Mouse (Mus musculus) gonadal fat pad, adult 2 months (tissue): Measurements from ENCODE around the gene Tagap1. TPM values are rescaled to one million over a fixed set of nuclear protein-coding genes. Genes with fewer than 3 reads are reported as not detected.
"Not testable (repeated sequence)": the region's sequence is repeated elsewhere in the genome, so short reads cannot be mapped to it uniquely, and the experiment has no call there.

Source experiments
- DNase-seq: peaks from one replicate; pipeline ENCODE4 v3.0.0-alpha.2; 2012; ENCODE audit warnings: low read depth
- polyA plus RNA-seq: library from polyadenylated mRNA; depleted of rRNA; stranded (reverse); fragments of >200 nt; gene quantifications from 2 replicates; pipeline ENCODE4 v1.2.3, GENCODE M21; 2012; rRNA removed

Gene Tagap1
- 17.6 and 21.7 TPM in 2 replicates for polyA plus RNA-seq

DNA sequence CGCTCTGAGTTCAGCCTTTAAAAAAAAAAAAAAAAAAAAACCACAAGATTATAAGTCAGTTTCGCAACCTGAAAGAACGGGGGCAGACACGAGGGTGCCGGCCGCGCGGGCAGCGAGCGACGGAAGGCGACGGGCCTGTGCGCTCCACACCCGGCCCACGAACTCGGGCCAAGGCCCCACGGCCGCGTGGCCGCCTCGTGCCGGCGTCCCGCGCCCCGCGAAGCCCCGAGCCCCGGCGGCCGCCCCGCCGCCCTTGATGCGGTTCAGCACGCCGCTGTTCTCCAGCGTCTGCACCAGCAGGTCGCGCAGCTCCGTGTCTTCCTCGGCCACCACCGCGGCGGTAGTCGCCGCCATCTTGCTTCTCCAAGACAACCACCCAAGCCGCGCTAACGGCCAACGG is at the start of gene Tagap1:
Tagap1 (minus strand) TSS at position 381 of the 400 bp plus-strand sequence.
- DNase-seq: not testable (repeated sequence)

DNA sequence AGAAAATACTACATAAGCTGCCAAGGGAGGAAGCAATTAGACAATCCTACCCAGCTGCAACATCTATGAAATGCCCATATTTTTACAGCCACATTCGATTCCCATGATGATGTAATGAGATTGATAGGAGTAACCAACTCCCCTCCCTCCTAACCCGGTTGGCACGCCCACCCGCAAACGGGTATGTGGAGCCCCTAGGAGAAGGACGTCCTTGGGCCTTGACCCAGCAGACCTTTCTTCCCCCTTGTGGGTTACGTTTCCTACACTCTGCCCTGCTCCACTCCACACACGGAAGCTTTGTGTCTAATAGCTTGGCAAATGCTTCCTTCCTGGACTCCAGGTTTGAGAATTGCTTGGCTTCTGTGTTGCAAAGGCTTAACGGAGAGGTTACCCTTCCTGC is 48.9 kb upstream of the Tagap1 start:
- DNase-seq: peak; percentile 31

DNA sequence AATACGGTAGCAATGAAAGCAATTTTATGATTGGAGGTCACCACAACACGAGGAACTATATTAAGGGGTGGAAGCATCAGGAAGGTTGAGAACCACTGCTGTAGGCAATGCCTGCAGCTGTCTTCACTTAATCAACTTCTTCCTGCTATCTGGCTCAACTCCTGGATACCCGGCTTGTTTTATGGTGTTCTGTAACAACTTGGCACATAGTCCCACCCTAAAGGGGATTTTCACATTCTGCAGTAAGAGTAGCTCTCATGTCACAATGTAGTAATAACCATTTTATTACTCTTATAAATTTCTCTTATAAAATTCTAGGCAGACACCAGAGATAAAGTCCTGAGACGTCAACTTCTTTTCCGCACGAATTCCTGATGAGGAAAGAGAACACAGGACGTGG is 48.5 kb upstream of the Tagap1 start:
- not testable (repeated sequence) for DNase-seq

DNA sequence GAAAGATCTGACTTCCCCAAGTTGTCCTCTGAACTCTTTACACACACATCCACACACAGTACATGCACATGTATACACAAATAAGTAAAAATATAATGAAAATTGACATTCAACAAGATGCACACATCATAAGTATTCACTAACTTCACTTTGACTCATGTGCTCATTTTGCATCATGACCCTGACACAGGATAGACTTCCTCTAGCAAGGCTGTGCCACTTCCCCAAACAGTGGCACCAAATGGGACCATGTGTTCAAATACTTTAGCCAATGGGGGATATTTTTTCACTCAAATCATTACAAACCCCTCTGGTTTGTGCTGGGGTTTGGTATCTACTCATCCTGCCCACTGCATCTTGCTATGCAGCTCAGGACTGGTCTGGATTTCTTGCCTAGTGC is 47.9 kb upstream of the Tagap1 start:
- DNase-seq: not testable (repeated sequence)

DNA sequence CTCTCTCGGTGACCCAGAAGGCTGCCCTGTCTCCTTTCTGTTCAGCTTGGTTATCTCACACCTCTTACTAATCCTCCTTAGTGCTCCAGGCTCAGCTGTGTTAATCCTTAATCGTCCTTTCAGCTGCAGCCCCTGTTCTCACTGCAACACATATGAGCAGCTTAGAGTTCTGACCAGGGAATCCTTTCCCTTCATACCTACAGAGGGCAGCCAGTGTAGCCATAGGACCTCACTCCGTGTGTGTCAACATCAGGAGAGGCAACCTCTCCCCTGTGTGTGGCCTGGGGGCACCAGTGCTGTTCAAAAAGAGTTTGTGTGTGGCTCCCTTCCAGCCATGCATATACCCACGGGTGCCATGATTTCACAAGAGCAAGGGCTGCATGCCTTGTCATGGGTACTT is 44.7 kb upstream of the Tagap1 start:
- not testable (repeated sequence) for DNase-seq

DNA sequence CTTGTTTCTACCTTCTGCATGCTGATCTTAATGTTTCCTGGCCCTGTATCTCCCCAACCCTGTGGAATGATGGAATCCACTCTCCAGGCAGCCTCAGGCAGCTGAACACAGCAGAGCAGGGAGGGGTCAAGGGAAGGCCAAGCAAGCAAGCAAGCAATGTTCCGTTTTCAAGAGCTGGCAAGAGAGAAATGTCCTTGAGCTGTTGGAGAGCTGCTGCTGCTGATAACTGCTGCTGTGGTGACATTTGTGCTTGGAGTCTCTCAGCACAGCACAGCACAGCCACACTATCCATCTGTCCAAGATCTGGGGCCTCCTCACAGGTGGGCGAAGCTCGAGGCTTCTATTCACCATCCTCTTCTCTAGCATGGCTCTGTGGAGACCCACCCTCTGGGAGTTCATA is 42.4 kb upstream of the Tagap1 start:
- DNase-seq: not testable (repeated sequence)

DNA sequence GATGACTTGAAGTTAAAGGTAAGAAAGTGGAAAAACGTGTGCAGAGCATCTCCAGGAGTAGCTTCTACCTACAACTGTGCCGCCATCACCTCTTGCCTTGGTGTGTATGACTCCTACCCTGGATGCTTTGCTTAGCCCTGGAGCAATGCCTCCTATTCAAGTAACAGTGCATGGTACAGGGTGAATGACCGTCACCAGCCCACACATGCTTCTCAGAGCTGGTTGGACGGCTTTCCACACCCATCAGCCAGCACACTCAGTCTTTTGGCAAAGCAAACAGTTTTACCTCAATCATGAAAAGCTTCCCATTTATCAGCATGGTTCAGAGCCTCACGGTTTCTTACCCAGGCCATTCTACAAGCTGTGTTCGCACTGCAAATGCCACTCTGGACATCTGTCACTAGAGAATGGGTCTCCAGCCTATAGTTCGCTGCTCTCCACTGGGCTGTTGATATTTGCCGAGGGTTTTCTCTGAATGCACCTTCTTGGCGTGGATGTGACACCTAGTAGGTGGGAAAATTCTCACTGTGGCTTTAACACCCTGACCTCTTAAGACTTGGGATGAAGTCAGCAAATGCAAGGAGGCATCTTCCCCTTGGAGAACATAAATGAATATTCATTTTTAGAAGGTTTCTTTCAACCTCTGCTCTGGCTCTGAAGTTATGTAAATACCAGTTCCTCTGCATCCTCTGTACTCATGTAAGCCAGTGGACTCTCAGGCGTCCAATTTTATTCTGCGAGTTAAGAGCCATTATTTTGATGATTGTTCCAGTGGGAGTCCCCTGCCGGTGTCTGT is 41.0 kb upstream of the Tagap1 start:
- not testable (repeated sequence) for DNase-seq

DNA sequence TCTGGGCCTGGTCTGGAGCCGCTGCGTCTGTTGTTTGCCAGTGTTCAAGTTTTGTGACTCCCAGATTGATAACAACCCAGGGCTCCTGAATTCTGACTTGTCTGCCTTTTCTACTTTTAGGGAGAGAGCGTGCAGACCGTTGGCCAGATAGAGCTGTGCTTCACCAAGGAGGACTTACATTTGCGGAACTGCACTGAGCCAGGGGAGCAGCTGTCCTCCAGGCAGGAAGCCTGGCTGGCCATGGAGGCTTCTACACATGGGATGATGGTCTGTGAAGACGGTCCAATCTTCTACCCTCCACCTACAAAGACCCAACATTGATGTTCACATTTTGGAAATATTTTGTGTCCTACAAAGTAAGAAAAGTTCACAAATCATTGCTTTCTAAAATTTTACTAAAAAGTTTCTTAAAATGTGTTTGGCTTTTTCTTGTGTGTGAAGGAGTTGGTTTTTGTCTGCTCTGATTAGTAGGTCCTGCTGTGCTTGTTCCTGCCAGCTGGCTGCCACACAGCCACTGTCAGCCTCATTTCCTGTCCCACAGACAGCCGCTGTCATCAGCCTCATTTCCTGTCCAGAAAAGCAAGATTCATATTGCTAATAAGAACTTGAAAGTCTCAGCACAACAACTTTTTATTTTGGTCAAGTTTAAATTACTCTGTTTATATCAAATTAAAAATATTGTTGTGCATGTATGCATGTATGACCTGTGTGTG is 37.0 kb upstream of the Tagap1 start:
- DNase-seq: not testable (repeated sequence)

DNA sequence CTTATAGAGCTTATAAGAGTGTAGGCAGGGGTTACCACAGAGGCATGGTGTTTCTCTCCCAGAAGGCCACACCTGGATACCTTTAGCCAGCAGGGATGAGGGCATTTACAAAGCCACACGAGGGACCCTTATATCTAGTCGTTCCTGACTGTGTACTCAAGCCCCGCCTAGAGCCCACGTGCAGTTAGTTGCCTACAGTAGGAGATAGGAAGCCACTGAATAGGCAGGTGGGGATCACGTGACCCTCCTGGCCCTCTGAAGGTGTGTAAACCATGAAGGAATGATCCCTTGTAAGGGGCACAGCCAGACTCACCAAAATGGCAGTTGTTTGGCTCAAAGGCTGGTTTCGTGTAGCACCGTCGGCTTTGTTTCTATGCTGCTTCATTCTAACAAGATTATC is 35.9 kb upstream of the Tagap1 start:
- not testable (repeated sequence) for DNase-seq

DNA sequence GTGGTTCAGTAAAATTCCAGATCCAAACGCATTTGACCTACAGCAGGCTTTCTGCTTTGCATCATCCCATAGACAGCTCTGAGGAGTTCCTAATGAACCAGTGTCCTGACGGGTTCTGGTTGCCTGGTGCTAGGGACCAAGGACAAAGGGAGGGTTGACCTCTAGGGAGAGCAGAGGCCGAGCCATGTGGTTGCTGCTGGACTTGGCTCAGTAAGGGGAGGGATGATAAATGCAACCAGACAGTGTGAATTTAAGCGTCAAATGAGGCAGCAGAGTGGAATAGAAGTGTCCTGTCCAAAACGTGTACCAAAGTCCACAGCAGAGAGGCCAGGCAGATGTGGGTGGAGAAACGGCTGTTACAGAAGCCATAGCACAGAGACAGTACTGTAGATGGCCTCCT is 34.5 kb upstream of the Tagap1 start:
- not testable (repeated sequence) for DNase-seq

DNA sequence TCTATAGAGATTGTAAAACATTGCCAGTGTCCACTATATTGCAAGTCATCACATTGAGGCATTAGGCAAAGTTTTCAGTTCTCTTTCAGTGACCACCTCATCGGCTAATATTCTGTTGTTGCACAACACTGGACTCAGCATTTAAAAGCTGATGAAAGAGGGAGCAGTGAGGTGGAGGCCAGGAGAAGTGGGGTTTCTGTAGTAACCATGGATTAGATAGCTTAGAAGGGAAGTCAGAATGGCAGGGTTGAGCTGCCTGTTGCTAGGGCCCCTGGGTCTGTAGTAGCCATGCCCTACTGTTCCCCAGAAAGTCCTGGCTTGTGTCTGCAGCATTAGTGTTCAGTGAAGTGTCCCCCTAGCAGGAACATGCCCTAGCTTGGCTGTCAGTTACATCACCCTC is 25.2 kb upstream of the Tagap1 start:
- DNase-seq: not testable (repeated sequence)

DNA sequence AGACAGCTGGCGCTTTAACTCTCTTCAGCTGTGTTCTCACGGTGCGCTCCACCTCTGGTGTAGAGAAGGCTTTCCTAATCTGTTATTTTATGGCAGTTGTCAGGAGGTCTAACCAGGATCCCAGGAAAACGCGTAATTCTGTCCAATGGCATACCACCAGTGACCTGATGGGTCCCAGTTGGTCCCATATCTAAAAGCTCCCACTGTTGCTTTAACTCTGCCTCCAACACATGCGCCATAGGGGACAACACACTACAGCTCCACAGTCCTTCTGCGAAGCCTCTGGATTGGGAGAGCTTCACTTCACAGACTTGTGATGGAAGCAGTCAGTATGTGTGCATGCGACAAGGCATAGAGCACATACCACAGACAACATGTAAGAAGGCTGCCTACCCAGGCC is 19.2 kb upstream of the Tagap1 start:
- not testable (repeated sequence) for DNase-seq

DNA sequence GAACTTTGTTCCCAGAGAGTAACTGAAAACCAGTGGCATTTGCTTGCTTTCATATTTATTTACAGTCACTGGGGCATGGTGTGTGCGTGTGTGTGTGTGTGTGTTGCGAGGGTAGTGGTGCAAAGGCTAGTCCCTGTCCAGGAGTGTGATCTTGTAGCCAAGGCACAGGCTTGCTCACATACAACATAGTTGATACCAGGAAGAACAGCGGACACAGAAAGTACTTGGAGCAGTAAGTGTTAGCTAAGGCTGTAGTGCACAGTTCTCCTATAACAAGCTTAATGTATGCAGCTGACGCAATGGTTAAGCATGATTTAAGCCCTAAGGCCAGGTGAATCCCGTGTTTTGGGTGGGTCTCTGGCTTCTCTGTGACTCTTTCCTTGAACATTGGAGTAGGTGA is 18.4 kb upstream of the Tagap1 start:
- DNase-seq: not testable (repeated sequence)

DNA sequence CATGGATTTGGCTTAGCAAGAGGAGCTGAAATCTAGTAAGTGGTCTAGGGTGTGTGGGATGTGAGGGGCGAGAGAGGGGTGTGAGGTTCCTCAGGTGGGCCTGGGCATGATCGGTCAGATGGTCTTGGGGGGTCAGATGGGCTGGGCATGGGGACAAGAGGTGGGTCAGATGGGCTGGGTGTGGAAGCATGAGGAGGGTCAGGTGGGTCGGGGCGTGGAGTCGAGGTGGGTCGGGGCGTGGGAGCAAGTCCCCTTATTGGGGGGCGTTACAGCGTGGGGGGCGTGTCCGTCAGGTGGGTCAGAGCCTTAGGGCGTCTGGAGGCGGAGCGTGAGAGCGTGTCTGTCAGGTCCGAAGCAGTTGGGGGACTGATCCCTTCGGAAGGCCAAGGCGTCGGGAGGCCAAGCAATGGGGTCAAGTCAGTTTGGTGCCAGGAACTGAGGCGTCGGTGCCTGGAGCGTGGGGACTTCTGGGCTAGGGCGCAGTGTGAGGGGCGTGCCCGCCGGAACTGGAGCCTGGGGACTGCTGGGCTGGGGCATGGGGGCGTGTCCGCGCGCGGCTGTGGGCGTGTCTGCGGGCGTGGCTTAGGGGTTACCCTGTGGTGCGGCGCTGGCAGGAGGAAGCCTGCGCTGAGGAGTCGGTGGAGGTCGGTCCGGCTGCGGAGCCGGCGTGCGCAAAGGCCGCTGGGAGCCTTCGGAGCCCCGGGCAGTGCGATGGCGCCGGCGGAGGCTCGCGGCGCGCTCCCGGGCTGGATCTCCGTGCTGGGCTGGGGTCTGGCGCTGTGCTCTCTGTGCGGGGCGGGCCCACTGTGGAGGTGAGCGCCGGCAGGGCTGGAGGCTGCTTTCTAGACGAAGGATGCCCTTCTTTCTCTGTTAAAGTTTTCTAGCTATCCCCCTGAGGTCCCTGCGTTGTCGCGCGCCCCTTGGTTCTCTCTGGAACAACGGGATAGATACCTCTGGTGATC is 17.6 kb upstream of the Tagap1 start, which contains the start of gene Gm49721:
Gm49721 (plus strand) TSS at position 618 of the 962 bp plus-strand sequence.
- DNase-seq: not testable (repeated sequence)

DNA sequence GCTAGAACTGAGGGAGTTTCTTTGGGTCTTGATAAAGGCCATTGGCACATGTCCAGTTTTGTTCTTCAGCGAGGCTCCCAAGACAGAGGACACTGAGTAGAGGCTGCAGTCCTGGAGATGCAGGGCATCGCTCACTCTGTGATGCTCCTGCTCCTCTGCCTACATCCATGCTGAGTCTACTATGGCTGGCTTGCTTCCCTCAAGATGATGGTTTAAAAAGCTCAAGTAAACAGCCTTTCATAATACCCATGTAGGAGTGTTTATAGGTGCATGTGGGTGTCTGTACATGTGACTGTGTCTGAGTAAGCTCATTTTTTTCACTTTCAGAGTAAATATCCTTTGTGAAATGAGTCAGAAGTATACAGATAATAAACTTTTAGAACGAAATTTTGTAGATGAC is 14.0 kb upstream of the Tagap1 start:
- not testable (repeated sequence) for DNase-seq

DNA sequence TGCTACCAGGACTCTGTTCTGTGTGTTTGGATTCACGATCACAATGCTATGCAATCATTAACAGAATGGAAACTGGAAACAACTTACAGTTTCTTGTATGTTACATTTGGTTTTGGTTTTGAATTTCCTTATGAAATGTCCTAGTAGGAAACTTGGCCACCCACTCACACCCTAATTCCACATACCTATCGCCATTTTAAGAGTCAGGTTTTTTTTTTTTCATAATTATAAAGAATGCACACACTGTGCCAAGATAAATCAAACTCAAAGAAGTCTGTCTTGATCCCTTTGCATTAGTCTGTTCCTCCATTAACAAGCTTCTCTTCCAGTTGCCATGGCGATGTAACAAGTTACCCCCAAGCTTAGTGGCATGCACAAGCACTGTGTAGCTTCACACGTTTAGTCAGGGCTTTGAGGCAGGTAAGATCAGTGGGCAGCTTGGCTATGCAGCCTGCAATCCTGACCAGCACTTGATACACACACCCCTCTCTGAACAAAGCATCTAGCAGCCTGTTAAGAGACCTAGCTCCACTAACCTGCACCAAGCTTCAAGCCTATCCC is 12.0 kb upstream of the Tagap1 start:
- DNase-seq: not testable (repeated sequence)

DNA sequence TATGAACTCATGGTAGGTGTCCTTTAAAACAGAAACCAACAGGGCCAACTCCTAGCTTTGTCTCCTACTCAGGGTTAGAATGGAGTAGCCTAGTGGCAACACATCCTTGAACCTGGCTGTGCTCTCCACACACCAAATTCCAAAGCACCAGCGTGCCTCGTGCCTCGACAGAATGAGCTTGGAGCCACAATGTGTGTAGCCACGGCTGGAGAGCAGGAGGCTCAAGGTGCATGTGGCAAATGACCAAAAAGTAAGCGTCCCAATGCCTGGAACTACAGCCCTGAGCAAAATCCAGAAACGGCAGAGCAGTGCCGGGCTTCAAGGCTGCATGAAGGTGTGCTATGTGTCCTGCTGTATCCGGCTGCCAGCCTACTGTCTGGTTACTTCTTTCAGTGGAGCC is 10.3 kb upstream of the Tagap1 start:
- not testable (repeated sequence) for DNase-seq

DNA sequence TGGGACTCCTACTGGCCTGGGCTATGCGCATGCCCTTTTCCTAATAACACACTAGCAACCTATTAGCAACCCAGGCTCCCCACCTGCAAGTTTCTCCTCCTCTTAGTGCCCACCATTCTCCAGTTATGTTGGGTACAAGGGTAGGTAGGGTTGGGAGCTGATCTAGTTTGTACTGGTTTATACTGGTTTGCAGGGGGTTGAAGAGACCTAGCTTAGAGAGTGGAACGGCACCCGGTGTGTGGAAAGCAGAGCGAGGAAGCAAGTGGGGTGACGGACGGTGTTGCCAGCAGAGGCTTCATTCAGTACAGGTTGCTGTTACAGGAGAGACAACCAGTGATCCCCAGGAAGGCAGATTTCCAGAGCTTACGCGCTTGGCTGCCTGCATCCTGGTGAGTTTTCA is 9.4 kb upstream of the Tagap1 start, which contains the start of gene Rnaset2b:
Rnaset2b (plus strand) TSS at position 301 of the 400 bp plus-strand sequence.
- DNase-seq: not testable (repeated sequence)

DNA sequence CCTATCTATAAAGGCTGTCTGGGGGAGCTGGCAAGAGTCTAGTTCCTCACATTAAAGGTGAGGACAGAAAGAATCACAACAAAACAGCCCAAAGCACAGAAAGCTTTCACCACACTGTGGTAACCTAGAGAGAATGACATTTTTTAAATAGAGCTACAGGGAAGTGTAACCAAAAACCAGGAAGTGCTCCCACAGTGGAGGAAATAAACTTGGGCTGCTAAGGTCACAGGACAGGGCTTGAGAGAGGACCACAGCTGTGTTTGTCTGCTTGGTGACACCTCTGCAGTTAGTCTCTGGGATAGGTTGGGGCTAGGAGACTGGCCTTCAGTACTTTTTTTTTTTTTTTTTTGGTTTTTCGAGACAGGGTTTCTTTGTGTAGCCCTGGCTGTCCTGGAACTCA is 6.7 kb upstream of the Tagap1 start:
- DNase-seq: not testable (repeated sequence)

DNA sequence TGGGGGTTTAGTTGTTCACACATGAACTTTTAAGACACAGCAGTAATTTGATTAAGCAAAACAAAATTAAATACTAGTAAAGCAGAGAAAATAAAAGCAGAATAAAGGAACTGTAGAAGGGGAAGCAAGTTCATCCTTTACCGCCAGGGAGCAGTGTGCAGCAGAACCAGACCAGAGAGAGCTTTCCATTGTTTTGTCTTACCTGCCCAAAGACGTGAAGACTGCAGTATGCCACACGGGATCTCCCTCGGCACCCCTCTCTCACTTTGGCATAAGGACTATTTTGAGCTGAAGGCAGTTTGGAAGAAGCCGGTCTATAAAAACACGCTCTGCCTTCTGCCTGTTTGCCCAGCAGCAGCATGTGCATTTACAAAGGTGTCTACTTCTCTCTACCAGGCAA is 4.4 kb upstream of the Tagap1 start:
- DNase-seq: not testable (repeated sequence)

DNA sequence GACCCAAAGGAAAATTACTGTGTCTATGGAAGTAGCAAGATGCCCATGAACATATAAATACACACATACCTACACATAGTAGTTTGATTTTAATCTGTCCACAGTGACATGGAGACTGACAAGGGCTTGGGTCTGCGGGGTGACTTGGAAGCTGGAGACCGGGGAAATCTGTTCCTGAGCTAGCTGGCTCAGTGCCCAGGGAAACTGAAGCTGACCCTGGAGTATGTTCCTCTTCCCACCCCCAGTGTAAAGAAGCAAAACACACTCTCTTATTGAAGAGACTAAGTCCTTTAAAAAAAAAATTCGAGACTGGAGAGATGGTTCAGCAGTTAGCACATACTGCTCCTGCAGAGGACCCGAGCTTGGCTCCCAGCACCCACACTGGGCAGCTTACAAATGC is 2.0 kb upstream of the Tagap1 start:
- not testable (repeated sequence) for DNase-seq
